In genomic region chr8:115726231-115726630, GRCm38 (mm10) we compare ENCODE assay signal across 13 mouse cellular contexts.
"Had no signal": no experiment of that assay in that cellular context is flagged by ENCODE, and none has a peak within 500 bp of the region (broad histone marks: within the 10 kb centered on the region; RNA-seq: fewer than 3 reads in every experiment).

No protein-coding gene starts in this region.

- ATAC-seq: intestine, embryonic 16.5 days; lung, postnatal 0 days had no signal

- DNase-seq: kidney, adult 18-20 months; kidney, adult 9 months; kidney, postnatal 25 days; layer of hippocampus, adult 9-11 months; liver; liver, embryonic 13.5 days; lung, embryonic 14.5 days; midbrain, embryonic 14.5 days; right cerebral cortex, adult 18-20 months; thymus, adult 18-20 months; thymus, postnatal 36 days had no signal
